In the genomic region with DNA sequence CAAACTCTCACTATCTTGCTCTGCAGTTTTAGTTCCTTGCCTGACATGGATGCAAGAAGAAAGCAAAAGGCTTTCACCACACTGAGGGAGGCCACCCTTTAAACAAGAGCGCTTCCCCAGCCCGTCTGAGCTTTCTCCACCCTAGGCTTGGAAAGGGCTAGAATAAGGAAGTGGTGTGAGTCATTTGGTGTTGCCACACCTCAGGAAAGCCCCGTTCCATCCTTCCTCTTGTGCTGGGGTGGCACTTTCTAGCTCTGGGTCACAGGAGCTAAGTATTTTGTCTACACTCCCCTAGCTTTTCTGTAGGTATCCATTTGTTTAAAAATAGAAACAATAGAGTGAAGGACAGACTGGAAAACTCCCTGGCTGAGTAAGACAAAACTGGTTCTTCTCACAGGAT, we compare ENCODE assay signal across 9 mouse cellular contexts.
A peak's percentile ranks its signal among the peaks of the same experiment; 100 is the strongest.
DNase-seq lines count a peak whose midpoint lies in the region; ATAC-seq and TF ChIP-seq lines count a peak whose summit lies in the region.
"Had no signal": no experiment of that assay in that cellular context is flagged by ENCODE, and none has a peak within 500 bp of the region (broad histone marks: within the 10 kb centered on the region; RNA-seq: fewer than 3 reads in every experiment).

No protein-coding gene starts in this region.

- H3K36me3 ChIP-seq in liver, embryonic 16.5 days (ENCODE audit: control insufficient read depth, insufficient read depth): no peaks in the 10 kb centered on the region
- no peaks in the 10 kb centered on the region for H3K36me3 ChIP-seq in hindbrain, postnatal 0 days (ENCODE audit: insufficient read depth, low read length)
- H3K36me3 ChIP-seq in limb, embryonic 10.5 days: no peaks in the 10 kb centered on the region
- H3K36me3 ChIP-seq: heart, embryonic 15.5 days; stomach, embryonic 15.5 days had no signal

- H3K27me3 ChIP-seq in liver, embryonic 16.5 days (ENCODE audit: control insufficient read depth, insufficient read depth, low read depth, low read length): no peaks in the 10 kb centered on the region
- no peaks in the 10 kb centered on the region for H3K27me3 ChIP-seq in hindbrain, postnatal 0 days (ENCODE audit: insufficient read depth, low read length)
- H3K27me3 ChIP-seq in limb, embryonic 10.5 days (ENCODE audit: low read depth, poor library complexity, severe bottlenecking): no peaks in the 10 kb centered on the region
- H3K27me3 ChIP-seq: heart, embryonic 15.5 days; stomach, embryonic 15.5 days had no signal

- ATAC-seq in liver, embryonic 16.5 days (ENCODE audit: low read depth): peak; percentile 81
- ATAC-seq in hindbrain, postnatal 0 days: no peak

- peak overlapping the region; percentile 1; the same call in 1 of the 2 replicates for H3K27ac ChIP-seq in bone marrow, adult 2 months (ENCODE audit: control insufficient read depth, insufficient read depth, low read depth, low read length, poor library complexity)
- H3K27ac ChIP-seq in liver, embryonic 16.5 days (ENCODE audit: low read length): peak overlapping the region; percentile 65; the same call in 1 of the 2 replicates
- H3K27ac ChIP-seq in hindbrain, postnatal 0 days: no peak overlapping the region
- H3K27ac ChIP-seq in limb, embryonic 10.5 days: no peak overlapping the region
- H3K27ac ChIP-seq: heart, embryonic 15.5 days; stomach, embryonic 15.5 days had no signal

- WGBS in bone marrow, adult 2 months: 5% methylated on average over 3 of the region's 3 CpGs
- 24% methylated on average over 3 of the region's 3 CpGs for WGBS in liver, embryonic 16.5 days (ENCODE audit: insufficient replicate concordance)
- 86% methylated on average over 3 of the region's 3 CpGs for WGBS in hindbrain, postnatal 0 days
- 90% methylated on average over 3 of the region's 3 CpGs for WGBS in limb, embryonic 10.5 days

- H3K9me3 ChIP-seq in liver, embryonic 16.5 days (replicated peaks; ENCODE audit: control insufficient read depth, low read length): peaks cover 4% of the 10 kb centered on the region
- peaks cover 3% of the 10 kb centered on the region; the same call in 1 of the 2 replicates for H3K9me3 ChIP-seq in hindbrain, postnatal 0 days (ENCODE audit: low read length)
- no peaks in the 10 kb centered on the region for H3K9me3 ChIP-seq in limb, embryonic 10.5 days (replicated peaks)
- H3K9me3 ChIP-seq: stomach, embryonic 15.5 days had no signal

- peaks cover 2% of the 10 kb centered on the region; the same call in 1 of the 2 replicates for H3K4me1 ChIP-seq in bone marrow, adult 2 months (ENCODE audit: control insufficient read depth, insufficient read depth, low read length)
- H3K4me1 ChIP-seq in liver, embryonic 16.5 days (ENCODE audit: control insufficient read depth, low read depth, low read length): no peaks in the 10 kb centered on the region
- no peaks in the 10 kb centered on the region for H3K4me1 ChIP-seq in hindbrain, postnatal 0 days (ENCODE audit: insufficient read depth, low read length)
- no peaks in the 10 kb centered on the region for H3K4me1 ChIP-seq in limb, embryonic 10.5 days
- H3K4me1 ChIP-seq: heart, embryonic 15.5 days; stomach, embryonic 15.5 days had no signal

- H3K4me3 ChIP-seq in bone marrow, adult 2 months (replicated peaks; ENCODE audit: control insufficient read depth, low read depth, low read length): no peak overlapping the region
- no peak overlapping the region for H3K4me3 ChIP-seq in liver, embryonic 16.5 days (ENCODE audit: low read depth, low read length)
- no peak overlapping the region for H3K4me3 ChIP-seq in hindbrain, postnatal 0 days (ENCODE audit: low read length)
- no peak overlapping the region for H3K4me3 ChIP-seq in limb, embryonic 10.5 days
- H3K4me3 ChIP-seq: heart, embryonic 15.5 days; stomach, embryonic 15.5 days had no signal

- TF ChIP-seq CTCF in bone marrow, adult 2 months (IDR thresholded peaks at IDR 0.05; ENCODE audit: control insufficient read depth, insufficient read depth, low read length): no peak
- no peak for TF ChIP-seq CTCF in hindbrain, postnatal 0 days (IDR thresholded peaks at IDR 0.05; ENCODE audit: low read depth)

- H3K4me2 ChIP-seq in liver, embryonic 16.5 days (ENCODE audit: low read depth, low read length): no peak overlapping the region
- no peak overlapping the region for H3K4me2 ChIP-seq in hindbrain, postnatal 0 days (ENCODE audit: low read depth, low read length)
- H3K4me2 ChIP-seq: heart, embryonic 15.5 days; stomach, embryonic 15.5 days had no signal

- H3K9ac ChIP-seq in liver, embryonic 16.5 days (ENCODE audit: low read depth, low read length): no peak overlapping the region
- no peak overlapping the region for H3K9ac ChIP-seq in hindbrain, postnatal 0 days (replicated peaks; ENCODE audit: low read length)
- H3K9ac ChIP-seq: heart, embryonic 15.5 days; stomach, embryonic 15.5 days had no signal

- intact Hi-C loops in left cerebral cortex, postnatal 25 days (cut with DNase I): no loop called here

- peak; percentile 11 to 28 for DNase-seq in left cerebral cortex, postnatal 25 days (ENCODE audit: low spot score in 2 of 2)
- DNase-seq in left cerebral cortex, adult 11 months (ENCODE audit: low spot score): no peak
- DNase-seq in spleen, postnatal 36 days (ENCODE audit: low spot score in 2 of 2): peak; percentile 50 to 69
- DNase-seq in hindbrain, postnatal 0 days (ENCODE audit: low spot score): no peak
- DNase-seq in limb, embryonic 10.5 days (ENCODE audit: low spot score): no peak

- no peak for TF ChIP-seq POLR2A in bone marrow, adult 2 months (IDR thresholded peaks at IDR 0.05; ENCODE audit: borderline replicate concordance, control insufficient read depth, low read depth, low read length)

Comparison
In these comparisons a context has a peak if more than half of its experiments do, and no peak if none do; other contexts are left out.
1. DNase-seq: peak in left cerebral cortex, postnatal 25 days (2 of 2) and spleen, postnatal 36 days (2 of 2); none in left cerebral cortex, adult 11 months (single experiment), hindbrain, postnatal 0 days (single experiment) and limb, embryonic 10.5 days (single experiment).
2. H3K27ac ChIP-seq: peak in bone marrow, adult 2 months (single experiment) and liver, embryonic 16.5 days (single experiment); none in hindbrain, postnatal 0 days (single experiment) and limb, embryonic 10.5 days (single experiment).